Mouse (Mus musculus) monocyte, adult 59 days (primary cell): ENCODE results near the gene Nol6. TPM values are rescaled to one million over a fixed set of nuclear protein-coding genes. Genes with fewer than 3 reads are reported as not detected.

Experiments
- total RNA-seq, 2 experiments: library from RNA; stranded (reverse); gene quantifications; one replicate each; pipeline ENCODE4 v1.2.4; 2023

The Nol6 gene
- 10 to 100 TPM; 35.6 to 39.7 TPM for total RNA-seq

DNA sequence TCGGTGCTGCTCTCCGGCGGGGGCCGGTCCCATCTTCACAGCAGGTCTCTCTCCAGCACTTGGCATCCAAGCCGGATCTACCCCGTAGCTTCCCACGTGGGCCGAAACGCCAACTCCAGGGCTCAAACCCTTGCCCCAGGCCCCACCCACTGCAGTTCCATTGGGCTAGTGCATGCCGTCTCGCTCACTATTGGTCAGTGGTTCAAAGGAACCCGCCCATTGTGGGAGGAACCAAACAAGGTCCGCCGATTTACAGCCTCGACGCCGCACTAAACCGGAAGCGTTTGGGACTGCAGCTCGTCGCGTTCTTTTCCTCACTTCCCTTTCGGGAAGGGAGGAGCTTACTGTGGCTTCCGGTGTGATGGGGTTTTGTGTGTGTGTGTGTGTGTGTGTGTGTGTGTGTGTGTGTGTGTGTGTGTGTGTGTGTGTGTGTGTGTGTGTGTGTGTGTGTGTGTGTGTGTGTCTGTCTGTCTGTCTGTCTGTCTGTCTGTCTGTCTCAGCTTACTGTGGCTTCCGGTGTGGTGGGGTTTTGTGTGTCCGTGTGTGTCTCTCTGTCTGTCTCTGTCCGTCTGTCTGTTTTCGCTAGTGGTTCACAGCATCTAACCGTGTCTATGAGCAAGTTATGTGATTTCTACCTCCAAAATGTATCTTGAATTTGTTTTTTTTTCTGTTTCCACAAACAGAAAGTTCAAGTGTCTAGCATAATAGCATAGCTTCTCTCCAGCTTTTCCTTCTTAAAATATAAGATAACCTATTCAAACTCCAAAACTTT is at the start of gene Nol6:
Gene Nol6 (minus strand): TSS at position 276 of the 772 bp plus-strand sequence.

DNA sequence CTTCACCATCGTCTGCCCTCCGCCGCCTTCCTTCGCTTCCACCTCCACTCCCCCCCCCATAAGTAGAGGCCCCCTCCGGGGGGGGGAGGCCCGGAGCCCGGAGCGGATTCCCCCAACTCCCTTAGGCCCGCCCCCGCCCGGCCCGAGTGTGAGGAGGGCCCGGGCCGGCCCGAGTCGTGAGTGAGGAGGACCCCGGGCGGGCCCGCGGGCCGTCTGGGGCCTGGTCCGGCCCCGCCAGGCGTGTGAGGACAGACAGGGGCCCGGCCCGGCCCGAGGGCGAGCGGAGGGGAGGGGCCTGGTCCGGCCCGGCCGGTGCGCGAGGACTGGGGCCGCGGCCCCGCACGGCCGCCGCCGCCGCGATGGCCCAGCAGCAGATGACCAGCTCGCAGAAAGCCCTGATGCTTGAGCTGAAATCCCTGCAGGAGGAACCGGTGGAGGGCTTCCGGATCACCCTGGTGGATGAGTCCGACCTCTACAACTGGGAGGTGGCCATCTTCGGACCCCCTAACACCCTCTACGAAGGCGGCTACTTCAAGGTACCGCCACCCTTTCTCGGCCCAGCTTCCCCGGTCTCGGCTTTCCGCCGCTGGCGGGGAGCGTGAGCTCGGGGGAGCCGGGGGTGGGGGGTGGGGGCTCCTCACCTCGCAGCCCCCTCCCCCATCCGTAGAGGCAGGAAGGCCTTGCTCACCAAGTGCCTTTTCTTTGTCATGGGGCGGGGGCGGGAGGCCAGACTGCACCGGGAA is 11.6 kb upstream of the Nol6 start, which contains the start of gene Ube2r2:
Gene Ube2r2 (plus strand): TSS at position 33 of the 743 bp plus-strand sequence.

DNA sequence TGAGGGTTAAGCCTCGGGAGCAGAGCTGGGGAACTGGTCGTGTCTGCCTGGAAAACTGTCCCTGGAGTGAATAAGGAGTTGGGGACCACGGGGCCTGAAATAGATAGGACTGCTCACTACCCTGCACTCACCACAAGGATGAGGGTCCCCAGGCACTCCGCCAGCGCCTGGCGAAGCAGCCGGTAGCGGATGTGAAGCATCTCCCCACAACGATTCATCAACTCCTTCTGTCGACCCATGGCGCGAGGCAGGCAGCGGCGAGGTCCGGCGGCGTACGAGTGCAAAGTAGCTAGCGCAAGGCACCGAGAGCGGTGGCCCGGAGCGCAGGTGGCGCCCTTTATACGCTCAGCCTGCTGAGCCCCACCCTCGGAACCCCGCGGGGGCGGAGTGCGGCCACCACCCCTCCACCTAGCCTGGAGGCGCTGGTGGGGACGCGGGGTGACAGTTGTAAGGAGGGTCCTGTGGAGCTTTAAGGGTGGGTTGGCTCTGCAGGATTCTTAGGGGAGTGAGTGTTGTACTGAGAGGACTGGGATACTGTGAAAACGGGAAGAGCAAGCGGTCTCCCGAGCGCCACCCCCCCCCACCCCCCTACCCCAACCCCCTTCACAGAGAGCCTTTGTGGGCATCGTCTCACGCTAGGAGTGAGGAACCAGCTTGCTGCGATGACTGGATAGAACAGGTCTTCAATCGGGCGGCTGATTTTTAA is 26.2 kb downstream of the Nol6 start, which contains the start of gene Aqp3:
Gene Aqp3 (minus strand): TSS at position 313 of the 706 bp plus-strand sequence.

Other genes starting within 250 kb of the Nol6 start
- gene Spink4, start 204.4 kb downstream of the Nol6 start, total RNA-seq: not detected
- gene Bag1, start 176.2 kb downstream of the Nol6 start, total RNA-seq: 10 to 100 TPM; 80.8 to 81.4 TPM
- gene Chmp5, start 176.0 kb downstream of the Nol6 start, total RNA-seq: 10 to 100 TPM; 52.3 to 56.3 TPM
- gene Nfx1, start 153.5 kb downstream of the Nol6 start, total RNA-seq: 10 to 100 TPM; 47.4 to 52.6 TPM
- gene Aqp7, start 76.3 kb downstream of the Nol6 start, total RNA-seq: not detected
- gene Aqp3, start 26.3 kb downstream of the Nol6 start, total RNA-seq: under 1 TPM in 1 of 2 experiments, not detected in 1; 0.45 TPM
- gene Ube2r2, start 11.3 kb upstream of the Nol6 start, total RNA-seq: 10 to 100 TPM; 58.4 to 72.8 TPM
- 10 to 100 TPM; 25.3 to 26.9 TPM for gene Ubap2, start 150.7 kb upstream of the Nol6 start, total RNA-seq
- 10 to 100 TPM; 63.6 to 67.0 TPM for gene Dcaf12, start 190.4 kb upstream of the Nol6 start, total RNA-seq
- 10 to 100 TPM; 58.1 to 92.6 TPM for gene Ubap1, start 224.5 kb upstream of the Nol6 start, total RNA-seq